Mouse (Mus musculus) limb, embryonic 14.5 days (tissue): ENCODE results near the gene Invs. TPM values are rescaled to one million over a fixed set of nuclear protein-coding genes. Genes with fewer than 3 reads are reported as not detected.

Experiments used
- ATAC-seq: fragments of 200-750 bp; cut with Nextera tagmentation; 2 replicates; pipeline ENCODE4 v1.8.0; 2017; ENCODE audit warnings: low read depth, moderate number of reproducible peaks, moderate TSS enrichment; ENCODE audit not compliant: low FRiP score
- DNase-seq: peaks from one replicate; pipeline ENCODE4 v3.0.0-alpha.2; 2015; ENCODE audit warnings: low spot score
- H3K27ac ChIP-seq: fragments of 300-500 bp; sonication (generic); replicated peaks from 2 replicates; pipeline ENCODE4 v1.5.1; 2014; ENCODE audit warnings: low read depth, mild to moderate bottlenecking, low read length, moderate library complexity, mixed read lengths
- H3K27me3 ChIP-seq: fragments of 300-500 bp; sonication (generic); 2 replicates; pipeline ENCODE4 v1.6.1; 2014; ENCODE audit warnings: low read length, mixed read lengths; ENCODE audit not compliant: control insufficient read depth, insufficient read depth
- H3K36me3 ChIP-seq: fragments of 300-500 bp; sonication (generic); 2 replicates; pipeline ENCODE4 v1.6.1; 2014; ENCODE audit warnings: mild to moderate bottlenecking, low read length, moderate library complexity, mixed read lengths; ENCODE audit not compliant: control insufficient read depth, insufficient read depth
- H3K4me1 ChIP-seq: fragments of 300-500 bp; sonication (generic); 2 replicates; pipeline ENCODE4 v1.6.1; 2014; ENCODE audit warnings: antibody characterized with exemption, low read length, mixed read lengths; ENCODE audit not compliant: control insufficient read depth, insufficient read depth
- H3K4me2 ChIP-seq: fragments of 300-500 bp; sonication (generic); replicated peaks from 2 replicates; pipeline ENCODE4 v1.6.1; 2014; ENCODE audit warnings: low read depth, mild to moderate bottlenecking, low read length, moderate library complexity; ENCODE audit not compliant: severe bottlenecking
- H3K4me3 ChIP-seq: fragments of 300-500 bp; sonication (generic); replicated peaks from 2 replicates; pipeline ENCODE4 v1.5.1; 2014; ENCODE audit warnings: low read length
- H3K9ac ChIP-seq: fragments of 300-500 bp; sonication (generic); 2 replicates; pipeline ENCODE4 v1.6.1; 2014; ENCODE audit warnings: mild to moderate bottlenecking, low read depth, low read length, moderate library complexity; ENCODE audit not compliant: severe bottlenecking
- H3K9me3 ChIP-seq: fragments of 300-500 bp; sonication (generic); 2 replicates; pipeline ENCODE4 v1.6.1; 2016; ENCODE audit warnings: low read length; ENCODE audit not compliant: control insufficient read depth
- POLR2A ChIP-seq: fragments of 200-500 bp; IDR thresholded peaks from 2 replicates; pipeline ENCODE4 v1.8.0; 2012; ENCODE audit warnings: inconsistent platforms, mild to moderate bottlenecking, moderate library complexity, borderline replicate concordance; ENCODE audit not compliant: insufficient read depth, insufficient read length; ENCODE audit errors: extremely low read depth
- WGBS: fragments of 180-500 bp; shearing (Covaris S2); extraction: QIAGEN DNeasy Blood & Tissue Kit; methylation state at CpG from one replicate; pipeline ENCODE4 v1.1.7; 2014; 5-methylcytosine and 5-hydroxymethylcytosine counted together
- polyA plus RNA-seq, 2 experiments: library from polyadenylated mRNA; depleted of rRNA in 1 of 2; stranded (reverse) in 1 of 2; unstranded in 1 of 2; fragments of >200 nt; fragmentation: Nextera tagmentation in 1 of 2; extraction: Ambion mirVana in 1 of 2; gene quantifications; 2 replicates each; pipeline versions ENCODE4 v1.2.1 to v1.2.3; 2012 to 2014

Invs gene
- polyA plus RNA-seq, 2 experiments = 6.5 to 7.8 TPM

DNA sequence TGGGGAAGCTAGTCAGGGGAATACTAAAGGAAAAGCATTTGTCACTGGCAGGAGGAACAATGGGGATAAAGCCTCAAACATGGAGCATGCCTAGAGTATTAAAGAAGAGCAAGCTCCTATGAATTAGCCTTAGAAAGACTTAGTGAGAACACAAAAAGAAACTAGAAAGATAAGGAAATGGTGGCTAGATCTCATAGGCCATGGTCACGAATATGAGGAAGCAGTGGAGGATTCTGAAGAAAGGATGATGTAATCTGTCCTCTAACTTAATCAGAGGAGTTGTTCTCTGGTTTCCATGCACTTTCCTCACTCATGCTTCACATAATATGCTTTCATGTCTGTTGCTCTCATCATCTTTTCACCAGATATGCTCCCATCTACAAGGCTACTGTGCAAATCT is 42.5 kb downstream of the Invs start:
- Histone ChIP-seq H3K27ac (no peak overlapping the region), H3K27me3 (no peaks in the 10 kb centered on the region), H3K4me3 (no peak overlapping the region), H3K9ac (no peak overlapping the region), H3K9me3 (no peaks in the 10 kb centered on the region), H3K4me2 (no peak overlapping the region), H3K4me1 (no peaks in the 10 kb centered on the region), H3K36me3 (no peaks in the 10 kb centered on the region)
- 67% methylated on average over 1 of the region's 1 CpGs for WGBS
- ATAC-seq (no peak), DNase-seq (no peak)
- no peak for TF ChIP-seq POLR2A

DNA sequence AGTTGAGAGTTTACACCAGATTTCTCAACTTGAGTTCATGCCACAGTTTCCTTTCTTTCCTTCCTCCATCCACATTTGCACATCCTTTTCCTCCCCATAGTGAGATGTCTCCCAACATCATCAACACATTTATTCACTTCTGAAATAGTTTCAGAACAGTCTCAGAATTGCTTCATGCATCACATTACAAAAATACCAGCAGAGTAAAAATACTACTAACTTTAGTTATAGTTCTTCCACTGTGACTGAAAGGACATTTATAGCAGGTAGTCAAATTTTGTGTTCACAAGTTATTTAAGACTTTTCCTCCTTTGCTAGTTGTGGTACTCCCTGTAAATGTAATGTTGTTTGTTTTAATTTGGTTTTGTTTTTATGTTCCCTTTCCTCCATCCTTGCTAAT is 47.6 kb downstream of the Invs start:
- Histone ChIP-seq H3K27ac (no peak overlapping the region), H3K4me3 (no peak overlapping the region), H3K27me3 (no peaks in the 10 kb centered on the region), H3K9ac (no peak overlapping the region), H3K9me3 (no peaks in the 10 kb centered on the region), H3K4me1 (no peaks in the 10 kb centered on the region), H3K36me3 (no peaks in the 10 kb centered on the region), H3K4me2 (no peak overlapping the region)
- DNase-seq (no peak), ATAC-seq (no peak)
- no peak for TF ChIP-seq POLR2A

DNA sequence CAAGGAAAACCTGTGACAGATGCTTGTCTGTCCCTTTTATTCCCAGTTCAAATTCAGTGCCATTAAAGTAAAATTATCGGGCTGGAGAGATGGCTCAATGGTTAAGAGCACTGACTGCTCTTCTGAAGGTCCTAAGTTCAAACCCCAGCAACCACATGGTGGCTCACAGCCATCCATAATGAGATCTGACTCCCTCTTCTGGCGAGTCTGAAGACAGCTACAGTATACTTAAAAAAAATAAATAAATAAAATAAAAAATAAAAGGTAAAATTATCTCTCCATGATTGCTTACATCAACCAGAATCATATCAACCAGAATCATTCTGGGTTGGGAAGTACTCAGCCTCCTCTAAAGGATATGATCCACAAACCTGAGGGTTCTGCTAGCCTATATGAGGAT is 48.5 kb downstream of the Invs start:
- 64% methylated on average over 2 of the region's 2 CpGs for WGBS
- ATAC-seq (no peak), DNase-seq (no peak)
- no peaks in the 10 kb centered on the region for H3K9me3 ChIP-seq
- H3K4me3 ChIP-seq = no peak overlapping the region
- TF ChIP-seq POLR2A = no peak
- no peak overlapping the region for H3K27ac ChIP-seq
- H3K4me2 ChIP-seq = no peak overlapping the region
- H3K4me1 ChIP-seq = no peaks in the 10 kb centered on the region
- H3K27me3 ChIP-seq = no peaks in the 10 kb centered on the region
- H3K9ac ChIP-seq = no peak overlapping the region
- H3K36me3 ChIP-seq = no peaks in the 10 kb centered on the region

DNA sequence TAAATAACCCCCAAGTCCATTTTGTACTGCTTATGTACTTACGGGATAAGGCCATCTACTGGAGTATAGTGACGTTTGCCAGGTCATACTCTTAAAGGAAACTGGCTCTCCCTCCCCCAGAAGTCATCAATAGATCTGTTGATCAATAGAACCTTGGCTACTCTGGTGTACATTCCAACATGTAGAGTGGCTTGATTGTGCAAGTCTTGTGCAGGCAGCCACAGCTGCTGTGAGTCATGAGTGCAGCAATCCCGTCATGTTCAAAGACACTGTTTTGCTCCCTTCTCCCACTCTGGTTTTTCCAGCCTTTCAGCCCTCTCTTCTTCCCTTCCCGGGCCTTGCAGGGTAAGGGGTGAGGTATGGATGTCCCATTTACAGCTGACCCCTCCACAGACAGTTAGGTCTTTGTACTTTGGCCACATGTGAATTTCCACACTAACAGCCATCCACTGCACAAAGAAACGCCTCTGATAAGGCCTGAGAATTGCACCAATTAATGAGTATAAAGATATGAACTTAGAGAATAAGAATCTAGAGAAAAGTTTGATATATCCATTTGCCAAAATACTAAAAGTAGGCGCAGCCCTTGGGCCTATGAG is 53.0 kb downstream of the Invs start:
- Histone ChIP-seq H3K27ac (no peak overlapping the region), H3K4me2 (no peak overlapping the region), H3K9ac (no peak overlapping the region), H3K9me3 (no peaks in the 10 kb centered on the region), H3K4me1 (no peaks in the 10 kb centered on the region), H3K27me3 (no peaks in the 10 kb centered on the region), H3K36me3 (no peaks in the 10 kb centered on the region), H3K4me3 (no peak overlapping the region)
- DNase-seq (no peak), ATAC-seq (no peak)
- TF ChIP-seq POLR2A = no peak
- 80% methylated on average over 6 of the region's 6 CpGs for WGBS

DNA sequence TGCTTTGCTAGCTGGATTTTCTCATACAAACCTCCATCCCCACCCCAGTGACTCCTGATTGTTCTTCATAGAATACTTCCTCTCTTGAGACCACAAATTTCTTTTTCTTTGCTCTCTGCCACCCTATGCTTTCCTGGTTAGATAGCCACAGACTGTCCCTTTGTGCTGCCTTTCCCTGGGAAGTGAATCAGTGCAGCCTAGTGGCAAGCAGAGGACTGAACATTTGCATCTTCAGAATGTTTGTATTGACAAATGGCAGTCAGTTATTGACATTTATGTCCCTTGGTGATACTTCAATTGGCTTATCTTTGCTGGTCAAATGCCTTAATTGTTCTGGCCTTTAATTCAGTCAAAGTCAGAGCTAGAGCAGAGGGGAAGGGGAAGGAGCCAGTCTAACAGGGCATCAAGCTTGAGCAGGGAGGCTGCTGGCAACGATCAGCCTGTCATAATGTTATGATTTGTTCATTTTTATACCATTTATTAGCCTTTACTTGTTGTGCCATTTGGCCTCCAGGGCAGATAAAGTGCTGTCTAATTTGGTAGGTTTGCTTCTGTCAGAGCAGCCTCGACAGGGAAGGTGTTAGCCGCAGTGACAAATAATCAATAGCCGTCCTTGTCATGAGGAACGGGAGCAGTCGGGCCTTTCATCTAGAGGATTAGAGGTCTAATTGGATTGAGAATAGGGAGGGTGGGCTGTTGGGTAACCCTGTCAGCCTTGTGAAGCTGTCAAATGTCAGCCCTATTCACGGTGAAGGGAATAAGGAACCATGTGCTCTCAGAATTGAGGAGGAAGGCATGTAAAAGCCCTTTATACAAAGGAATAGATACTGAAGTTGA is 55.6 kb downstream of the Invs start:
- 18% methylated on average over 7 of the region's 7 CpGs for WGBS
- TF ChIP-seq POLR2A = no peak
- no peak for DNase-seq

More for the DNA sequence above, 55.6 kb downstream of the Invs start:
- no peaks in the 10 kb centered on the region for H3K9me3 ChIP-seq
- no peak overlapping the region for H3K4me2 ChIP-seq
- H3K27ac ChIP-seq = no peak overlapping the region
- H3K4me1 ChIP-seq = no peaks in the 10 kb centered on the region
- no peak overlapping the region for H3K9ac ChIP-seq
- ATAC-seq = no peak
- no peaks in the 10 kb centered on the region for H3K27me3 ChIP-seq
- H3K4me3 ChIP-seq = no peak overlapping the region
- no peaks in the 10 kb centered on the region for H3K36me3 ChIP-seq
